Mouse (Mus musculus): ENCODE data around the gene Psma6.
A peak's percentile ranks its signal among the peaks of the same experiment; 100 is the strongest.
"Not testable (repeated sequence)": the region's sequence is repeated elsewhere in the genome, so short reads cannot be mapped to it uniquely, and the experiment has no call there.

The Psma6 gene

DNA sequence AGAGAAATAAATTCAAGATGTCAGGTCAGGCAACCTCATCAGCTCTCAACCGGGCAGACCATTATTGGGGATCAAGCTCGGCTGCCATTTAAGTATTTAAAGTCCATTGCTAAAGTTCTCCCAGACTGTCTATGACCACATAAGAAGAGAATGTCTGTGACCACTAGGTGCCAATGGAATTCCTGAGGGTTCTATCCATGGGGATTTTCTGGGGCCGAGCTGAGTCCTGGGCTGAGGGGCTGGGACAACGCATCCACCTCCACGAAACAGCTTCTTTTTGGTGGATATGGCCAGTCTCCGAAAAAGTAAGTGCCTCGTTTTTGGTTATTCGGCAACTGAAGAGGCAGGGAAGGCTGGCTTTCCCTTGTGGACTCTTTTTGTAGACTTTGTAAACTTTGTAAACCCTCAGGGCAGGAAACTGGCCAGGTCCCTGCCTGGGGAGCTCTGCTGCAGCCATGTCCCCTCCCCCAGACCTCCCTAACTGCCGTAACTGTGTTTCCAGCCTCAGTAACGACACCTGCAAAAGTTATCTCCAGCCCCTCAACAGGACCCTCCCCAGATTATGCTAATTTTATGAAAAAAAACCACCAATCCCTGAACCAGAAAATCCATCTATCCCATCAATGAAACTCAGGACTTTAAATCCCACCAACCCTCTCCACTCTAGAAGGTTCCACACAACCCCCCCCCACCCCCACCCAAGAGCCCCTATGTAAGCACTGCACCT lies at the start of gene Psma6:
TSS of gene Psma6 (plus strand) at position 200 of the 727 bp plus-strand sequence.
- no peak for DNase-seq (ENCODE audit: low spot score)

DNA sequence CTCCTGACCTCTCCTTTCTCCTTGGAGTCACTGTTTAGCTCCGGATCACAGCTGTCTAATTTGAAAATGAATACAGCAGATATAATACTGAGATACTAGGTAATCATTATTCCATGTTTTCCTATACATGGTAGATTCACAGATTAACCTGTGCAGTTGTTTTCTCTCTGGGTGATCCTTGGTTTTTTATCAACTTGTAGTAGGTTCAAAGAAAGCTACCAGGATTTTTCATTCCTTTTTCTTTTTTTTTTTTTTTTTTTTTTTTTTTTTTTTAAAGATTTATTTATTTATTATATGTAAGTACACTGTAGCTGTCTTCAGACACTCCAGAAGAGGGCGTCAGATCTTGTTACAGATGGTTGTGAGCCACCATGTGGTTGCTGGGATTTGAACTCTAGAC lies 45.5 kb upstream of the Psma6 start:
- DNase-seq (ENCODE audit: low spot score), result not testable (repeated sequence)

- not testable (repeated sequence) for DNase-seq (ENCODE audit: low spot score)
Measured at GRCm38 (mm10) chr12:55343045-55343444, 41.0 kb upstream of the Psma6 start.

- no peak for DNase-seq (ENCODE audit: low spot score)
Measured at GRCm38 (mm10) chr12:55343998-55344397, 40.0 kb upstream of the Psma6 start.

DNA sequence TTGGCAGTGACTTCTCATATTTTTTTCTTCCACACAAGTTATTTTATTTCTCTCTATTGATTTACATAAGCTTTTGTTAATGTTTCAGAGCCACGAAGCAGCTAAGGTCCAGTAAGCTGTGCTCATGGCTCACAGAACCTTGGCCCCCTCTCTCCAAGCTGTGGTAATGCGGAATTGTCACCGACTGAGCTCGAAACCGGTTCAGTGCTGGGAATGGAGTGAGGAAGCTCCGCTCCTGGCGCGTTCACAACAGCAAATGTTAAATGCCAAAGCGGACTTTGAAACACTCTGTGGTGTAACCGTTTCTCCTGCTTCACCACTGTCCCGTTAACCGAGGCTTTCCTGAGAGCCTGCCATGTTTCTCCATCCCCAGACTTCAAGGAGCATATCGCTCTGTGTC lies 39.4 kb upstream of the Psma6 start:
- DNase-seq (ENCODE audit: low spot score), result no peak

DNA sequence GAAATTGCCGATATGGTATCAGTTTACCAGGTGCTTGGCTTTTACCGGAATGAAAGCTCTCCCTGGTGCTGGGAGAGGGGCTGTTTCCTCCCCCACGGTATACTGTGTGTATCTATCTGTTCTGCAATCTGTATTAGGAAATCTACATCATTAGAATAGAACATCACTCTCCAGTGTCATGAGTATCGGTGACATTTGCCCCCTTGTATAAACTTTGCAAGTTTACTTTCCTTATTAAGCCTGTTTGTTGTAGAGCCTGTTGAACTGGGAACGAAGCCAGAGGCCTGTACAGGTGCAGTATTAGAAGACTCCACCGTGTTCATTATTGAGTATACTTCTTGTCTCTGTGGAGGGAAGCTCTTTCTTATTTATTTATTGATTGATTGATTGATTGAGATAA lies 30.6 kb upstream of the Psma6 start:
- no peak for DNase-seq (ENCODE audit: low spot score)

DNA sequence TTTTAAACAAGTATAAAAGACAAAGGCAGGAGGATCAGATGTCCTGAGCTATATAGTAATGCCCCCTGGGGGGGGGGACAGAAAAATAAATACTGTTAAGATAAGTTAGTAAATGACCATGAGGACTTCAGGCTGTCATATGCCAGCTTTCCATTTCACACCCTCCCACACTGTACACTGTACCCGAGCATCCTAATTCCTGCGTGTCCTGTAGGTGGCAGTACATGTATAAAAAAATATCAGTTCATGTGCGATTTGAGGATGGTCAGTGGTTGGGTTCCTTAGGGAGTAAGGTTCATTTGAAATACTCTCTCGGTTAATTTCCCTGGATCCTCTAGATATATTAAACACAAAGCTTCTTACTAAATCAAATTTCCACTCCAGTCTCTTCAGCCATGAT lies 29.1 kb upstream of the Psma6 start:
- peak; percentile 64 for DNase-seq (ENCODE audit: low spot score)

DNA sequence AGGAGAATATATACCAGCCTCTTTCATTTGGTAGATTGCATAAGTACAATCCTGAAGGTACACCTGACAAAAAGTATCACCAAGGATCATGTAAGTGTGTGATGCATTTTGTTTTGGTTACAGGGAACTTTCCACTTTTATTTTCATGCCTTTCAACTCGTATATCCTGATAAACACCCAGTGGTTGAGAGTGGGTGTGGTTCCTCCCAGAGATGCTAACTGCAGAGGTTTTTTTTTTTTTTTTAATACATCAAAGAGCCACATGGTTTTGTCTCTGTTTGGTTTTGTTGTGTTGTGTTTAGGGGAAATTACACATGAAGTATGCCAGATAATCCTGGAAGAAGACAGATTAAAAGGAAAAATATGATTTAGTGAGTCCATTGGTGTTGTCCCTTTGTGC lies 26.7 kb upstream of the Psma6 start:
- no peak for DNase-seq (ENCODE audit: low spot score)

- no peak for DNase-seq (ENCODE audit: low spot score)
Measured at GRCm38 (mm10) chr12:55360929-55361328, 23.1 kb upstream of the Psma6 start.

- no peak for DNase-seq (ENCODE audit: low spot score)
Measured at GRCm38 (mm10) chr12:55365083-55365482, 18.9 kb upstream of the Psma6 start.

DNA sequence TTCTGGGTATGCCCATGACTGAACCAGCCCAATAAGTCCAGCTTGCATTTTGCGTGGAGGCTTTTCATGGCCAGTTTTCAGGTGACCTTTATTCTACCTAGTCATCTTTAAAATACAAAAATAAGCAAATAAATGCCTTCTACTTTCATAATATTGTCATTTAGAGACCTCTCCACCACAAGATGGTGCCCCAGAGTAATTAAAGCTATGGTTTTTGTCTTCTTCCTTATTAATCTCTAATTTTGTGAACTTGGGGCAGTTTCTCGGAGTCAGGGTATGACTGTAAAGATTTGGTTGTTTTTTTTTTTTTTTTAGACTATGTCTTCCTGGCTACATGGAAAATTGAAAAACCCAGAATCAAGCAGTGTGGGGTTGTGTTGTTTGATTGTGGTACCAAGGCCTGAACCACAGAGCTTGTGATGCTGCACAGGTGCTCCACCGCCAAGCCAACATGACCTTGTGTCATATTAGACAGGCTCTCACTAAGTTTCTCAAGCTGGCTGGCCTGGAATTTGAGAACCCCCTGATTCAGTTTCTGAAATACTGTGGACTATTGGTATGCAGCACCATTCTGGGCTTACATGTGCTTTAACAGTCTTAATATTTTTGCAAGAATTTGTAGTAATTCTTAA lies 11.5 kb upstream of the Psma6 start:
- no peak for DNase-seq (ENCODE audit: low spot score)

- no peak for DNase-seq (ENCODE audit: low spot score)
Measured at GRCm38 (mm10) chr12:55376956-55377609, 6.9 kb upstream of the Psma6 start.

- no peak for DNase-seq (ENCODE audit: low spot score)
Measured at GRCm38 (mm10) chr12:55377610-55377980, 6.4 kb upstream of the Psma6 start.

- DNase-seq (ENCODE audit: low spot score), result no peak
Measured at GRCm38 (mm10) chr12:55384826-55385225, 804 bp downstream of the Psma6 start.

- peak; percentile 57 for DNase-seq (ENCODE audit: low spot score)
Measured at GRCm38 (mm10) chr12:55385931-55386330, 1.9 kb downstream of the Psma6 start.

- no peak for DNase-seq (ENCODE audit: low spot score)
Measured at GRCm38 (mm10) chr12:55386456-55386855, 2.4 kb downstream of the Psma6 start.

GRCm38 (mm10) chr12:55387083-55387787 lies 3.2 kb downstream of the Psma6 start:
- DNase-seq (ENCODE audit: low spot score), result no peak

DNA sequence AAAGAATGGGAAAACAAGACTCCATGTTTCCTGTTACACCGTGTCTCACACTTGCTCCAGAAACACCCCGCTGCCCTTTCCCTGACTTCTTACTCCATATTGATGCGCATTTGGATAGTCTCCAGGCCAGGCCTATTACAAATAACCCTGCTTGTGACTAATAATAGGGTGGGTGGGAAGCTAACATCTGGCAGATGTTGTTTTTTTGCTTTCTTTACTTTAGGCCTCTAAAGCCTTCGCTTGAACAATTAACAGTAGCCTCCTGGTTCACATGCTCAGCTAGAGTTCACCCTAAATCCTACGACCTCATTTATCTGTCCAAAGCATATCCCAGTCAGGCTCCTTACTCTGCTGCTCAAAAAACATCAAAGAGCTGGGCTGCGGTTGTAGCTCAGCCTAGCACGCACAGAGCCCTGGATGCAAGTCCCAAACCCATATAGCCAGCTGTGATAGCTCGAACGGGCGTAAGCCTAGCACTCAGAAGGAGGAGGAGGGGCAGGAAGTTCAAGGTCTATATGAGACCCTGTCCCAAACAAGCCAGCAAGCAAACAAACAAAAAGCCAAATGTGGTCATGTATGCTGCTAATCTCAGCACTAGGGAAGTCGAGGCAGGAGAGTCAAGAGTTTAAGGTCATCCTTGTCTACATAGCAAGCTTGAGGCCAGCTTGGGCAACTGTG lies 3.9 kb downstream of the Psma6 start:
- DNase-seq (ENCODE audit: low spot score), result no peak

DNA sequence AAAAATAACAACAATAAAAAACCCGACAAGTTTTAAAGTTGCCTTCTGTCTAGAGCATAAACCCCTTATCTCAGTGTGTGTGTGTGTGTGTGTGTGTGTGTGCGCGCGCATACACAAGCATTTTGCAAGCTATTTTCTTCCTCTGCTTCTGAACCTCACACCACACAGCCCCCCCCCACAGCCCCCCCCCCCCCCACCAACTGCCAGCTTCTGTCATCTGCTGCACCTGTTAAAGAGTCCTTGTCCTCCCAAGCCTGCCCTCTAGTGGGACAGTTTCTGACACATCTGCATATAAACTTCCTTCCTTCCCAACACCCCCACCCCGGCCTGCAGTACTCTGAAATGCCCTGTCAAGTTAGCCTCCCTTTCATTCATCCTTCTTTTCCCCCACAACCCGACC lies 4.5 kb downstream of the Psma6 start:
- peak; percentile 29 for DNase-seq (ENCODE audit: low spot score)

DNA sequence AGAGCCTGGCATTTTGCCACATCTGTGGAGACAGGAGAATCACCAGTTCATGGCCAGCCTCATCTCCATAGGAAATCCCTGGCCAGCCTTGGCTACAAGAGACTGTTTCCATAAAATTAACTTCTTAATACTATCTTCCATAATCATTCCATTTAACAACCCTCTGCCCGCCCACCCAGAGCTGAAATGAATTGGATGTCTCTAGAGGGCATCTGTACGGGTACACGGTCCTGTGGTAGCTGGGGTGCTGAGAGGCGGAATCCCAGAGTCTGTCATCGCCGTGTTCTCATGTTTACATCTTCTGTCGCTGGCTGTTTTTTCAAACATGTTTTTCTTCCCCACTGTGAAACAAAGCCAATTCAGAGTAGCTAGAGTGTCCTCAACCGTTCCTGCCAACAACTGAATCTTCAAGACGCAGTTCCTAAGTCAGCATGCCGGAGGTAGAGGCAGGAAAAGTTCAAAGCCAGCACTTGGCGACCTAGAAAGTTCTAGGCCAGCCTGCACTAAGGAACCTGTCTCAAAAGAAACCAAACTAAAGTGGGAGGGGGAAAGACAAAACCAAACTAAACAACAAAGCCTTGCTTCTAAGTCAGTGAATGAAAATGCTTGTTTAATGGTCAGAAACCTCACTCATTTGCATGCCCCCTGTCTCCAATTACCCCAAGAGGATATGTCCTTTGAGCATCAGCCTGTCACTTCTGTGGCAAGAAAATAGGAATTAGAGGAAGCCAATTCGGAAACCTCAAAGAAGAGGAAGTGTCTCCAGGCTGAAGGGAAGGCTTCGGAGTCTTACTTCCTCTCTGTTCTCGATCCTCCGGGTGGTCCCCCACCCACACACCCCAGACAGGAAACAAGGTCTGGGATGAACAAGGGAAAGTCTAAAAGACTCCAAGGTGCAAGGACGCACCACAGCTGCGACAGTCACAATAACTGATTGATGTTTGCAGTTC lies 5.4 kb downstream of the Psma6 start:
- no peak for DNase-seq (ENCODE audit: low spot score)

- no peak for DNase-seq (ENCODE audit: low spot score)
Measured at GRCm38 (mm10) chr12:55392120-55392519, 8.1 kb downstream of the Psma6 start.

Data from embryo, embryonic 10 days (tissue).